Mouse (Mus musculus): Measurements from ENCODE around the gene Slc13a1.

DNA sequence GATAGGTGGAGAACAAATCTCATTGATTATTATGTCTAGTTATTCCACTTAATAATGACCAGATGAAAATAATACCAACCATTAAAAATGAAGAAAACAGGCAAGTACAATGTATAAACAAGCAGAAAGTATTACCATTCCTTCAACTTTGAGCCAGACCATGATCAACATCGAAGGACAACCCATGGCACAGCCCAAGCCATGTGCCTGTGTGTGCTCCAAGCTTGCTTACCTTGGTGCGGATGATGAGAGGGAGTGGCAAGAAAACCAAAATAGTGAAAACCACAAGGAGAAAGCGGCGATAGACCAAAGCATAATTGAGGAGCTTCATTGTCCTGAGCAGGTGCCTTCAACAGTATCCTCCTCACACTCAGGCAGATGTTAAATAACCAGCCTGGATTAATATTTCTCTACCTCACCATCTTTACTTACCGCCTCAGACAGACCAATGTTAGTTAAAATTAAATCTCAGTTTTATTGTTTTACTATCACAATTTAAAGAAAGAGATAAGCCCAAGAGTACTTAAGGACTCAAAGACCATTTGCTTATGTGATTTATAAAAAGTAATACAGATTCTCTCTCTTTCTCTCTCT lies at the start of gene Slc13a1:
- TF ChIP-seq CTCF (IDR thresholded peaks at IDR 0.05; ENCODE audit: low read depth), result no peak
- TF ChIP-seq EP300 (IDR thresholded peaks at IDR 0.05; ENCODE audit: low read depth), result no peak

Data from liver, postnatal 0 days (tissue).